Mouse (Mus musculus) inflammation-experienced regulatory T-cells, adult 6 months (primary cell): ENCODE data around the gene Map3k3. TPM values are rescaled to one million over a fixed set of nuclear protein-coding genes. Genes with fewer than 3 reads are reported as not detected.

Source experiments
- ATAC-seq: one replicate; pipeline ENCODE4 v1.8.0; 2017
- polyA plus RNA-seq, 3 experiments: library from polyadenylated mRNA; unstranded; fragments of 100-300 nt; shearing (Covaris generic); gene quantifications; one replicate each; pipeline ENCODE4 v1.2.1; 2017

The Map3k3 gene
- polyA plus RNA-seq, 3 experiments from 2014 or later, result 11.5 to 33.4 (median 33.3) TPM

GRCm38 (mm10) chr11:106159216-106159920 lies 75.0 kb downstream of the Map3k3 start:
- ATAC-seq, result peak; percentile 74

GRCm38 (mm10) chr11:106159921-106160840 lies 75.8 kb downstream of the Map3k3 start:
- ATAC-seq, result peak; percentile 50

GRCm38 (mm10) chr11:106160841-106161721 lies 76.7 kb downstream of the Map3k3 start, which contains the start of the genes Gm10840 and Limd2:
Gene Gm10840 (plus strand): TSS chr11:106160850.
Gene Limd2 (minus strand): TSS chr11:106160860.
- peak; percentile 12 for ATAC-seq

- no peak for ATAC-seq
Measured at GRCm38 (mm10) chr11:106162237-106162636, 77.8 kb downstream of the Map3k3 start.

- no peak for ATAC-seq
Measured at GRCm38 (mm10) chr11:106163546-106163945, 79.1 kb downstream of the Map3k3 start.

GRCm38 (mm10) chr11:106164601-106165180 lies 80.3 kb downstream of the Map3k3 start:
- ATAC-seq, result no peak

- ATAC-seq, result peak; percentile 87
Measured at GRCm38 (mm10) chr11:106167435-106167834, 83.0 kb downstream of the Map3k3 start.

- ATAC-seq, result peak; percentile 55
Measured at GRCm38 (mm10) chr11:106170807-106171206, 86.4 kb downstream of the Map3k3 start.

GRCm38 (mm10) chr11:106173228-106173627 lies 88.8 kb downstream of the Map3k3 start:
- no peak for ATAC-seq

- no peak for ATAC-seq
Measured at GRCm38 (mm10) chr11:106174372-106174771, 90.0 kb downstream of the Map3k3 start.

- no peak for ATAC-seq
Measured at GRCm38 (mm10) chr11:106175081-106175480, 90.7 kb downstream of the Map3k3 start.

- no peak for ATAC-seq
Measured at GRCm38 (mm10) chr11:106176372-106176771, 92.0 kb downstream of the Map3k3 start.

GRCm38 (mm10) chr11:106178036-106178782 lies 93.8 kb downstream of the Map3k3 start:
- ATAC-seq, result no peak

- no peak for ATAC-seq
Measured at GRCm38 (mm10) chr11:106179711-106180448, 95.5 kb downstream of the Map3k3 start.

GRCm38 (mm10) chr11:106180449-106180801 lies 96.0 kb downstream of the Map3k3 start:
- no peak for ATAC-seq

- ATAC-seq, result no peak
Measured at GRCm38 (mm10) chr11:106187326-106187725, 102.9 kb downstream of the Map3k3 start.

- ATAC-seq, result no peak
Measured at GRCm38 (mm10) chr11:106191716-106192115, 107.3 kb downstream of the Map3k3 start.

GRCm38 (mm10) chr11:106192241-106192640 lies 107.8 kb downstream of the Map3k3 start:
- ATAC-seq, result no peak

- peak; percentile 30 for ATAC-seq
Measured at GRCm38 (mm10) chr11:106192657-106193370, 108.4 kb downstream of the Map3k3 start.
